Mouse (Mus musculus): ENCODE results near the gene Mob2. TPM values are rescaled to one million over a fixed set of nuclear protein-coding genes. Genes with fewer than 3 reads are reported as not detected.

The Mob2 gene
- polyA plus RNA-seq, 1 experiment from 2014 or later: 53.4 TPM

DNA sequence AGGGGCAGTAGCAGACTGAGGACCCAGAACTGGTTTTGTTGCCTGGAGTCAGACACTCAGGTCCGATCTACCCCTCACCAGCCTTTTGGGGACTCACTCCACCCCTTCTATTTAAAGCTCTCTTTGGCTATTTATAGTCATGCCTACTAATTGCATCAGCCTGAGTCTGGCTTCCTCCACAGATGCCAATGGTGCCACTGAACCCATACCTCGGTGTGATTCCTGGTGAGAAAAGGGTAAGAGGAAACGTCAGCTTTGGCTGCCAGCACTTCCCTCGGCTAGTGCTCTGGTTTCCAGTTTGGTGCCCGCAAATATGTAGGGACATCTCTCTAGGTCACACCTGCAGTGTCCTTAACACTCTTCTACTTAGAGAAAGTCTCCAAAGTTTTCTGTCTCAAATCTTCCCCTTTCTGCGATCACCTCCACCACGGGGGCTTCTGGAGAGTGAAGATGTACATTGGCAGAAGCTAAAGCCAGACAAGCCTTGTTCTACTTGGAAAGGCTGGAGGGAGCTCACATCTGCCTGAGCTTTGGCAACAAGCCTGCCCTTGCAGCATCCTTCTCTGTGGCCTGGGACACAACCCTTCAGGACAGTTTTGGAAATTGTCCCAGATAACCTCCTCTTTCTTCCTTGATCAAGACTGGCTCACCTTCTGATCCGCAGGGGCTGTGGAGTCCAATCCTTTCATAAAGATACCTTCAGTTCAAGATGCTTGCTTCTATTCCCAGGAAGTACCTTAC is 13.5 kb upstream of the Mob2 start:
- H3K9me3 ChIP-seq: no peaks in the 10 kb centered on the region
- peaks cover 3% of the 10 kb centered on the region; the same call in 1 of the 2 replicates for H3K36me3 ChIP-seq
- no peak overlapping the region for H3K27ac ChIP-seq (replicated peaks)
- no peak for ATAC-seq (ENCODE audit: low FRiP score, low read depth)
- H3K4me2 ChIP-seq: no peak overlapping the region
- 79% methylated on average over 8 of the region's 8 CpGs for WGBS
- H3K4me3 ChIP-seq: no peak overlapping the region
- peaks cover 7% of the 10 kb centered on the region for H3K4me1 ChIP-seq (replicated peaks)
- no peaks in the 10 kb centered on the region for H3K27me3 ChIP-seq
- H3K9ac ChIP-seq: no peak overlapping the region

GRCm38 (mm10) chr7:142071717-142072116 is 10.9 kb upstream of the Mob2 start:
- Histone ChIP-seq H3K9me3 (no peaks in the 10 kb centered on the region), H3K4me2 (no peak overlapping the region), H3K27ac (replicated peaks) (no peak overlapping the region), H3K9ac (no peak overlapping the region), H3K4me1 (replicated peaks) (peaks cover 7% of the 10 kb centered on the region), H3K36me3 (no peaks in the 10 kb centered on the region), H3K27me3 (no peaks in the 10 kb centered on the region), H3K4me3 (no peak overlapping the region)
- no peak for ATAC-seq (ENCODE audit: low FRiP score, low read depth)

DNA sequence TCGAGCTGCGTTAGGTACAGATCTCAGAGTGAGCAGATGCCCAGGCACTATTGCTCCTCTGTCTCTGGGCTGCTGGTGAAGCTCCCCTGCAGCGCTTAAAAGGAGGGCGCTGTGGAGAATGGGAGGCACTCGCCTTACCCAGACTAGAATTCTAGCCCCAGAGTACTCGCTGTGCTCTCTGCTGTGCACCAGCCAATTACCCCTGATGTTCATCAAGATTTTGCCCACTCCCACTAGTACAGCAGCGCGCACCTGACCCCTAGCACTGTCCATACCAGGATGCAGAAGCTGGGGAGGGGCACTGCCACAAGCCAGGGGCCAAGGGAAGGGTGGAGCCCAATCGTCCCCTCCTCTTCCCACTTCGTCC is 10.3 kb upstream of the Mob2 start:
- 5% methylated on average over 9 of the region's 10 CpGs for WGBS
- H3K36me3 ChIP-seq: no peaks in the 10 kb centered on the region
- no peaks in the 10 kb centered on the region for H3K27me3 ChIP-seq
- no peaks in the 10 kb centered on the region for H3K9me3 ChIP-seq
- peak overlapping the region; percentile 24 for H3K4me3 ChIP-seq
- peak overlapping the region; percentile 23; the same call in 1 of the 2 replicates for H3K9ac ChIP-seq
- peak overlapping the region; percentile 53 for H3K4me2 ChIP-seq
- peaks cover 7% of the 10 kb centered on the region for H3K4me1 ChIP-seq (replicated peaks)
- peak; percentile 85 for ATAC-seq (ENCODE audit: low FRiP score, low read depth)
- H3K27ac ChIP-seq (replicated peaks): no peak overlapping the region

DNA sequence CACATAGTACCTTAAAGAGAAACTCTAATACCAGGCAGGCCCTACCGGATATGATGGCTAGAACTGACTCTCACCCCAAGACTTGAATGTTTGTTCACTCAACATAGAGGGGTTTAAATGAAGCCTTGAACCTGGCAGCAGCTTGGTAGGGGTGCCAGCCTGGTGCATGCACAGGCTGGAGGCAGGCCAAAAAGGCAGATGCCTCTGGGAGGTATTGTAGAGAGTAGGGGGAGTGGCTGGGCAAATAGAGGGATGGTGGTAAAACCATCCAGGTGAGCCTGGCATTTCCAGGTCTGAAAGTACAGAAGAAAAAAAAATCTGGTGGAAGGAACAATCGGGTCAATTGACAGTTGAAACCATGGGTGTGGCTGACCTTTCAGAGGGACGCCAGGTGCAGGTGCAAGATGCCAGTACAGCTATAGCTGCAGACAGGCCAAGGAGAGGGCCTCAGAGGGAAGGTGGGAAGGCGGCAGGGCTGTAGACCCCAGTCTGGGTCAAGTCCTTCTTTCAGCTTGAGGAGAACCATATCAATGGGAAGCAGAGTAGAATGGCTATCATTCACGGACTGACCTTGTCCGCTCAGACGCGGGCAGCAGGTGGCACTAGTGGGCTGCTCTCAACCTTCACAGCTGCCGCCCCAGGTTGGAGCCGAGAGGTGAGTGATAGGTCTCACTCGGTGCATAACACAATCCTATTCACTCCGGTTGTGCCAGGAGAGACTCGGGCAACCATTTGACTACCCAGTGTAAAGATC is 9.8 kb upstream of the Mob2 start:
- Histone ChIP-seq H3K4me2 (peak overlapping the region; percentile 53), H3K9me3 (no peaks in the 10 kb centered on the region), H3K4me3 (peak overlapping the region; percentile 24), H3K36me3 (no peaks in the 10 kb centered on the region), H3K27ac (replicated peaks) (no peak overlapping the region), H3K9ac (peak overlapping the region; percentile 23; the same call in 1 of the 2 replicates), H3K4me1 (replicated peaks) (peaks cover 7% of the 10 kb centered on the region), H3K27me3 (no peaks in the 10 kb centered on the region)
- WGBS: 19% methylated on average over 13 of the region's 13 CpGs
- peak; percentile 92 for ATAC-seq (ENCODE audit: low FRiP score, low read depth)

DNA sequence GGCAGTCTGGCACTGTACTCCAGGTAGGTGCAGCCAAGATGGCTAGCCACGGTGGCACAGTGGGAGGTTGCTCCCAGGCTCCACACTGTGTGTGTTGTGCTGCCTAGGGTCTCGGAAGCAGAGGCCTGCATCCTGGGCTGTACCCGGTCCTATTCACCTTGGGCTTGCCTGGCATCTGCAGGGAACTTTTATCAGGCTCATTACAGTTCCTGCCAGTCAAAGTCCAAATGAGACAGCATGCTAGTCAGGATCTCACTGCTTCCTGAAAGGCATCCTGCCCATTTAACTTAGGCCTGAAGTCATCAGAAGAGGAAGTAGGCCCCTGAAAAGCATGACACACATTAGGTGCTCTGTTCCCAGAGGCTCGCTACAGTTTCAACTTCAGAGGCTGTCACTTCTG is 7.6 kb upstream of the Mob2 start:
- peaks cover 7% of the 10 kb centered on the region for H3K4me1 ChIP-seq (replicated peaks)
- H3K4me2 ChIP-seq: no peak overlapping the region
- 0 out of 2 replicates have a peak, but pooled peaks cover 4% of the 10 kb centered on the region for H3K27me3 ChIP-seq
- H3K9me3 ChIP-seq: no peaks in the 10 kb centered on the region
- no peak for ATAC-seq (ENCODE audit: low FRiP score, low read depth)
- H3K27ac ChIP-seq (replicated peaks): no peak overlapping the region
- 71% methylated on average over 4 of the region's 4 CpGs for WGBS
- no peaks in the 10 kb centered on the region for H3K36me3 ChIP-seq
- no peak overlapping the region for H3K9ac ChIP-seq
- H3K4me3 ChIP-seq: no peak overlapping the region

DNA sequence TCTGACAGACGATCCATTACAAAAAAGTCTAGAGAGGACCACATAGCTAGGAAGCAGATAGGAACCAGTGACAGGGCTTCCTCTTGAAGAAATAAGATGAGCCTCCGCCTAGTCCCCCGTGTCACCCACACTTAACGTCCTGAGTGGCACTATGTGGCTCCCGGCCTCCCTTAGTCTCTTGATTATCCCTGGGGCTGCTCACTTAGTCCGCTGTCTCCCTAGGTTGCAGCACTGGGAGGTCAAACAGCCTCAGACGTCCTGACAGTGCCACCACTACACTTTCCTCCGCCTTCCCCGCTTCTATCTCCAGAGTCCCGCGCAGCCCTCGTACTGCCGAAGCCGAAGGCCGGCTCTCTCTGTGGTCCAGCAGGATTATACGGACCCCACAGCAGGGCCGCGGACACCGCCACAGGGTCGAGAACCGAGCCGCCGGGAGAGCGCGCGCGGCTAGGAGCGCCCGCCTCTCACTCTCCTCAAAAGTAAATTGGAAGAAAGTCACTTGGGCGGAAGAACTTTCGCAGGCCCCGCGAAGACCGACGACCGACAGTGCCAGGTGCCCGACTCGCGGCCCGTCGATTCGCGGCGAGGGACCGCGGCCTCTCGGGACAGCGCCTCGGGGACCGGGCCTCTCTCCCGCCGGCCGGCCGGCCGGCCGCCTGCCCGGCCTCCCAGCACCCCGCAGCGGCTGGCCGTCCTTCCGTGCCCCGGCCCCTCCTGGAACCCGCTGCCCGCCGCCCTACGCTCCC is 507 bp downstream of the Mob2 start:
- H3K4me1 ChIP-seq (replicated peaks): peaks cover 25% of the 10 kb centered on the region
- peak overlapping the region; percentile 88 for H3K4me2 ChIP-seq
- H3K27me3 ChIP-seq: 0 out of 2 replicates have a peak, but pooled peaks cover 4% of the 10 kb centered on the region
- H3K9ac ChIP-seq: peak overlapping the region; percentile 85
- WGBS: 2% methylated on average over 41 of the region's 66 CpGs
- H3K4me3 ChIP-seq: peak overlapping the region; percentile 98
- no peaks in the 10 kb centered on the region for H3K9me3 ChIP-seq
- ATAC-seq (ENCODE audit: low FRiP score, low read depth): peak; percentile 27
- H3K36me3 ChIP-seq: no peaks in the 10 kb centered on the region
- peak overlapping the region; percentile 83 for H3K27ac ChIP-seq (replicated peaks)

GRCm38 (mm10) chr7:142059024-142059423 is 1.8 kb downstream of the Mob2 start:
- Histone ChIP-seq H3K27me3 (no peaks in the 10 kb centered on the region), H3K4me3 (no peak overlapping the region), H3K4me2 (no peak overlapping the region), H3K36me3 (no peaks in the 10 kb centered on the region), H3K9ac (no peak overlapping the region), H3K27ac (replicated peaks) (no peak overlapping the region), H3K4me1 (replicated peaks) (peaks cover 25% of the 10 kb centered on the region), H3K9me3 (no peaks in the 10 kb centered on the region)
- WGBS: 69% methylated on average over 2 of the region's 2 CpGs
- ATAC-seq (ENCODE audit: low FRiP score, low read depth): no peak

- no peaks in the 10 kb centered on the region for H3K27me3 ChIP-seq
- H3K4me1 ChIP-seq (replicated peaks): peaks cover 25% of the 10 kb centered on the region
- no peak overlapping the region for H3K4me3 ChIP-seq
- H3K4me2 ChIP-seq: no peak overlapping the region
- no peak overlapping the region for H3K27ac ChIP-seq (replicated peaks)
- WGBS: 97% methylated on average over 1 of the region's 1 CpGs
- ATAC-seq (ENCODE audit: low FRiP score, low read depth): no peak
- H3K9ac ChIP-seq: no peak overlapping the region
- no peaks in the 10 kb centered on the region for H3K9me3 ChIP-seq
- H3K36me3 ChIP-seq: no peaks in the 10 kb centered on the region
Observed at GRCm38 (mm10) chr7:142057121-142057520, 3.7 kb downstream of the Mob2 start.

DNA sequence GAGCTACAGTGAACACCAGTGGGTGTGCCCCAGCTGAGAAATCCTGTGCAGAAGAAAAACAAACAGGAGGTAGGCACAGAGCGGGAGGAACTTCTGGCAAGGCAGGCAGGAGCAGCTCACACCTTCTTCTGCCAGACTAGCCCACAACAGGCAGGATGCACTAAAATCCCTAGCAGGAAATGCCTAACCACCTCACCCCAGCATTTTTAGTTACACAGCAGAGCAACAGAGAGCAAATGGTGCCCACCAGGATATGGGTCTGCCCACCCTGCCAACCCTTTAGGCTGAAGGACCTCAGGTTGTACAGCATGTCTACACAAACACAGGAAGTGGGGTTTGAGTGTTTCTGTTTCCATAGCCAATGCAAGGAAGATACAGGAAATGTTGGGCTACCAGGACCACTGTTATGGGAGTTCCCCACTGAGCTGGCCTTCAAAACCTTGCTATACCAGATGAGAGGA is 4.2 kb downstream of the Mob2 start:
- H3K36me3 ChIP-seq: no peaks in the 10 kb centered on the region
- no peak overlapping the region for H3K4me2 ChIP-seq
- H3K4me3 ChIP-seq: no peak overlapping the region
- no peaks in the 10 kb centered on the region for H3K9me3 ChIP-seq
- H3K9ac ChIP-seq: no peak overlapping the region
- 81% methylated on average over 1 of the region's 1 CpGs for WGBS
- ATAC-seq (ENCODE audit: low FRiP score, low read depth): no peak
- no peaks in the 10 kb centered on the region for H3K27me3 ChIP-seq
- H3K27ac ChIP-seq (replicated peaks): no peak overlapping the region
- peaks cover 24% of the 10 kb centered on the region for H3K4me1 ChIP-seq (replicated peaks)

- Histone ChIP-seq H3K4me1 (replicated peaks) (peaks cover 19% of the 10 kb centered on the region), H3K9me3 (no peaks in the 10 kb centered on the region), H3K9ac (no peak overlapping the region), H3K27ac (replicated peaks) (no peak overlapping the region), H3K27me3 (no peaks in the 10 kb centered on the region), H3K36me3 (no peaks in the 10 kb centered on the region), H3K4me2 (no peak overlapping the region), H3K4me3 (no peak overlapping the region)
- 89% methylated on average over 3 of the region's 3 CpGs for WGBS
- no peak for ATAC-seq (ENCODE audit: low FRiP score, low read depth)
Observed at GRCm38 (mm10) chr7:142055431-142055830, 5.4 kb downstream of the Mob2 start.

- no peak overlapping the region for H3K9ac ChIP-seq
- no peaks in the 10 kb centered on the region for H3K36me3 ChIP-seq
- H3K9me3 ChIP-seq: no peaks in the 10 kb centered on the region
- no peak overlapping the region for H3K4me2 ChIP-seq
- no peak overlapping the region for H3K4me3 ChIP-seq
- no peaks in the 10 kb centered on the region for H3K27me3 ChIP-seq
- no peak overlapping the region for H3K27ac ChIP-seq (replicated peaks)
- no peak for ATAC-seq (ENCODE audit: low FRiP score, low read depth)
- H3K4me1 ChIP-seq (replicated peaks): no peaks in the 10 kb centered on the region
Observed at GRCm38 (mm10) chr7:142050536-142050935, 10.3 kb downstream of the Mob2 start.

DNA sequence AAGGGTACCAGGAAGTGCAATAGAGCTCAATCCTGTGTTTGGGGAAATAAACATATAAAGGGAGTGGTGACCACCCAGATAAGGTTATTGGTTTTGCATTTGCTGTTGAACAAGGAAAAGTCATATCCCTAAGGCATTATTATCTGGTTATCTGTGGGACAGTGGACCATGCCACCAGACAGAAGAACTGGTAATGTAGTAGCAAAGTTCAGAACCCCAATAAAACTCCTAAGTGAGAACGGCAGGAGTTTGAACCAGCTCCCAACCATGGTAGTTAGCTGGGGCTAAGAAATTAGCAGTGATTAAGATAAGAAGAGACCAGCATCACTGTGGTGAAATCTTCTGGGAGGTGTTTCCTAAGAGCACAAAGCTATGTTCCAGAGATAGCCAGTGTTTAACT is 14.9 kb downstream of the Mob2 start:
- Histone ChIP-seq H3K4me3 (no peak overlapping the region), H3K4me1 (replicated peaks) (no peaks in the 10 kb centered on the region), H3K9ac (no peak overlapping the region), H3K27me3 (no peaks in the 10 kb centered on the region), H3K27ac (replicated peaks) (no peak overlapping the region), H3K4me2 (no peak overlapping the region), H3K36me3 (no peaks in the 10 kb centered on the region), H3K9me3 (no peaks in the 10 kb centered on the region)
- no peak for ATAC-seq (ENCODE audit: low FRiP score, low read depth)
- 88% methylated on average over 1 of the region's 1 CpGs for WGBS
